Mouse (Mus musculus) thymus, postnatal 25 days (tissue): Measurements from ENCODE around the gene Psmd14.

Experiments
- DNase-seq: peaks from one replicate; pipeline ENCODE4 v3.0.0; 2022

Gene Psmd14

GRCm38 (mm10) chr2:61814548-61815473, 103.3 kb downstream of the Psmd14 start:
- peak; percentile 5 for DNase-seq

DNA sequence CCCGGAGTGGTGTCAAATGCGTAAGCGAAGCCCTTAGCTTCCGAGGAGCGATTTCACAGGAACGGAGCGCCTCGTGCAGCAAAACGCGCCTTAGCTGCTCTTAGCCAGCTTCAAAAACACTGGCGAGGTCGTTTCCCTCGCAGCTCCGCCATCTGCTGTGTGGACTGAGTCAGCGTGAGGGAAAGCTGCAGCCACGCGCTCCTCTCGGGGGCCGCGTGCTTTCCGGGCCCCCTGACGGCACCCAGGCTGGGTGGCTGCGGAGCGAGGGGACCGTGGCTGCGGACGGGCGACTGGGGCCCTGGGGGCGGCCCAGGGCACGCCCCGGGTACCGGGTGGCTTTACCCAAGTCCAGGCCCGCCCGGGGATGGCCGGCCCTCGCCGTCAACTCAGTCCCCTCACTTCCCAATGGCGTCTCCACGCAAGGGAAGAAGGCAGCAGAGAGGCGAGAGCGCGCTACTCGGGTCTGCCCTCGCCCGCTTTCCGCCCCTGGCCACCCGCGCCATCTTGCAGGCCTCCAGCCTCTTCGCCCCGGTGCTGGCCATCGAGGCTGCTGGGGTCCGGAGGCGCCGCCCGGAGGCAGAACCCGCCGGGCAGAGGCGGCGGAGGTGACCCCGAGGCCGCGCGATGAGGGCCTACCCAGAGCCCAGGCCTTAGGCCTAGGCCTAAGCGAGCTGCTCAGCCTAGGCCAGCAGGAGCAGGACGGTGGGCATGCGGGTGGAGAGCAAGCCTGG, 104.3 kb downstream of the Psmd14 start:
- no peak for DNase-seq

DNA sequence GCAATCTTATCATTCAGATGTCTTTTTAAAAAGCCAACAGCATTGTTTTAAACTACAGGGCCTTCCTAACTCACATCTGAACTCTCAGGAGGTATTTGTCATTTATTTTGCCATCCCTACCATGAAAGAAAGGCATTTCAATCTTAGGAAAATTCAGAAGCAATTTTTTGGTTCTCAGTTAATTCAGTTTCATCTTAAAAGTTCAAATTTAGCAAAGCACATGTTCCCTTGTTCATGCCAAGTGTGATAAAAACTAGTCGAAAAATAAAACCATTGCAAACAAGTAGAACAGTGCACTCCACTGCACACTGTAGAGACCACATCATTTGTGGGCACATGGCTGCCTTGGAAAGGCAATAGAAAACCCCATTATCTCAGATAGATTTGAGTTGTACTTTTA, 106.7 kb downstream of the Psmd14 start:
- DNase-seq: no peak

DNA sequence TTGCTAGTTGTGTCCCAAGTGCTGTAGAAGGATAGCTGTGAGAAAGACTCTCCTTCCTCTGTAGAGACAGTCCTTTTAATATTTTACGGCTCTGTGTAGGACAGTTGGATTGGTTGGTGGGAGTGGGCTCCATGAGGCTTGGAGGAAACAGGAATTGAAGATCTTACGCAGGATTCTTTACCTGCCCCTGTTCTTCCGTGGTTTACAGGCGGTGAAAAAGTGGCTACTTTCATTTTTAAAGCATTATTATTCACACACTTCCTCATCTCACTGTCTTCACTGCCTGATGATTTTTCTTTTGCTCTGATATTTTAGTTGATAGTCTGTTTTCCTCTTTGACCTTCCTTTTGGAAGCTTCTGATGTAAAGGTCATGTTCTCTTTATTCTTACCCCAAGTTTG, 108.7 kb downstream of the Psmd14 start:
- no peak for DNase-seq

DNA sequence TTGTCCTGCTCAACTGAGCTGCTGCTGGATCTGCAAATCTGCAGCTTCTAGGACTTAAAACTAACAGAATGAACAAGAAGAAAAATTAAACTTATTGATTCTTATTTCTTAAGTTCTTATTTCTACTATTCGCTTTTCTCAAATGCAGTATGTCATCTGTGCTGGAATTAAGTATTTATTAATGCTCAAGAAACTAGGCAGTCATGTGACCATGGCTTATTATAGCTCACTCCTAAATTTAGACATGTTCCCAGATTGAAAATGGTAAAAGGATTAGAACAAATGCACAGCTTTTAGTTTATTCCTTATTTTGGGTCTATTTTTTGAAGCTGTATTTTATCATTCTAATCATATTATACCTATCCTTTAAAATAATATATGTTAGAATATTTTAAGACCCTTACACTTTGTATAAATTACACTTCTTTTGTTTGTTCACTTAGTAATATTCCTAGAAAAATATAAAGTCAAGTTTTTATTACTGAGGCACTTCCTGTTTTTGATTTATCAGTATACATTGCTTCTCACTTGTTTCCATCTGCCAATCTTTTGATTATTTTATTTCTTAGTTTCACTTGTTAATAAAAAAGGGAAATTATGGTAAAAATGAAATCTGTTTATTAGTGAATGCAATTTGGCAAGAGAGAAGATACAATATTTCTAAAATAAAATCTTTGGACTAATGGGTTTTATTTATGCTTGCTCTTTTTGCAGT, 112.1 kb downstream of the Psmd14 start:
- no peak for DNase-seq

GRCm38 (mm10) chr2:61837243-61837806, 125.8 kb downstream of the Psmd14 start:
- DNase-seq: no peak
